Mouse (Mus musculus) bone marrow, adult 2 months (tissue): ENCODE results near the gene Dnah9. TPM values are rescaled to one million over a fixed set of nuclear protein-coding genes. Genes with fewer than 3 reads are reported as not detected.

Experiments used
- H3K27ac ChIP-seq: fragments of 200-500 bp; 2 replicates; pipeline ENCODE4 v1.5.1; 2012; ENCODE audit warnings: low read depth, mild to moderate bottlenecking, control low read depth, inconsistent platforms, low read length; ENCODE audit not compliant: control insufficient read depth, poor library complexity, insufficient read depth
- H3K4me1 ChIP-seq: fragments of 200-500 bp; 2 replicates; pipeline ENCODE4 v1.6.1; 2011; ENCODE audit warnings: low read length; ENCODE audit not compliant: control insufficient read depth, insufficient read depth
- H3K4me3 ChIP-seq: fragments of 200-500 bp; replicated peaks from 2 replicates; pipeline ENCODE3; 2011; ENCODE audit warnings: mild to moderate bottlenecking, low read depth, low read length, control low read depth; ENCODE audit not compliant: control insufficient read depth
- CTCF ChIP-seq: fragments of 200-500 bp; IDR thresholded peaks from 2 replicates; pipeline ENCODE4 v1.5.1; 2011; ENCODE audit warnings: low read length, control low read depth; ENCODE audit not compliant: control insufficient read depth, insufficient read depth
- POLR2A ChIP-seq: fragments of 200-500 bp; IDR thresholded peaks from 2 replicates; pipeline ENCODE4 v1.6.1; 2011; ENCODE audit warnings: low read depth, mild to moderate bottlenecking, control low read depth, low read length, borderline replicate concordance; ENCODE audit not compliant: control insufficient read depth
- WGBS: fragments of 180-500 bp; shearing (Covaris S2); methylation state at CpG from one replicate; pipeline ENCODE4 v1.1.7; 2018; 5-methylcytosine and 5-hydroxymethylcytosine counted together
- polyA plus RNA-seq: library from polyadenylated mRNA; stranded (reverse); fragments of >200 nt; gene quantifications from 2 replicates; pipeline ENCODE4 v1.2.4, GENCODE M21; 2011; ENCODE audit warnings: low replicate concordance; ENCODE audit not compliant: missing spikeins, insufficient read depth, insufficient read length

The Dnah9 gene
- polyA plus RNA-seq, 1 experiment, result not detected

- H3K4me3 ChIP-seq, result no peak overlapping the region
- no peak for TF ChIP-seq POLR2A
- no peak for TF ChIP-seq CTCF
- WGBS, result 47% methylated on average over 6 of the region's 6 CpGs
- no peaks in the 10 kb centered on the region for H3K4me1 ChIP-seq
- H3K27ac ChIP-seq, result no peak overlapping the region
Measured at GRCm38 (mm10) chr11:66124496-66124895, 43.9 kb downstream of the Dnah9 start.

GRCm38 (mm10) chr11:66122017-66122416, 46.3 kb downstream of the Dnah9 start:
- H3K4me3 ChIP-seq, result no peak overlapping the region
- H3K27ac ChIP-seq, result no peak overlapping the region
- no peak for TF ChIP-seq POLR2A
- TF ChIP-seq CTCF, result peak; percentile 23; the same call in 1 of the 2 replicates
- WGBS, result 23% methylated on average over 3 of the region's 3 CpGs
- H3K4me1 ChIP-seq, result no peaks in the 10 kb centered on the region

GRCm38 (mm10) chr11:66083663-66084254, 84.6 kb downstream of the Dnah9 start:
- TF ChIP-seq CTCF, result no peak
- TF ChIP-seq POLR2A, result no peak
- Histone ChIP-seq H3K27ac (no peak overlapping the region), H3K4me3 (no peak overlapping the region), H3K4me1 (no peaks in the 10 kb centered on the region)
- 74% methylated on average over 7 of the region's 7 CpGs for WGBS

GRCm38 (mm10) chr11:66072921-66073320, 95.4 kb downstream of the Dnah9 start:
- 64% methylated on average over 5 of the region's 5 CpGs for WGBS
- TF ChIP-seq CTCF (no peak), POLR2A (no peak)
- no peaks in the 10 kb centered on the region for H3K4me1 ChIP-seq
- H3K4me3 ChIP-seq, result no peak overlapping the region
- no peak overlapping the region for H3K27ac ChIP-seq

- H3K4me3 ChIP-seq, result no peak overlapping the region
- no peak overlapping the region for H3K27ac ChIP-seq
- WGBS, result 69% methylated on average over 3 of the region's 3 CpGs
- no peak for TF ChIP-seq CTCF
- no peak for TF ChIP-seq POLR2A
- H3K4me1 ChIP-seq, result no peaks in the 10 kb centered on the region
Measured at GRCm38 (mm10) chr11:66058956-66059355, 109.4 kb downstream of the Dnah9 start.

- no peak overlapping the region for H3K4me3 ChIP-seq
- H3K27ac ChIP-seq, result no peak overlapping the region
- no peaks in the 10 kb centered on the region for H3K4me1 ChIP-seq
- 71% methylated on average over 3 of the region's 3 CpGs for WGBS
- TF ChIP-seq POLR2A, result no peak
- no peak for TF ChIP-seq CTCF
Measured at GRCm38 (mm10) chr11:66051294-66051693, 117.1 kb downstream of the Dnah9 start.

GRCm38 (mm10) chr11:66049146-66049545, 119.2 kb downstream of the Dnah9 start:
- no peak overlapping the region for H3K27ac ChIP-seq
- 70% methylated on average over 4 of the region's 4 CpGs for WGBS

GRCm38 (mm10) chr11:66046594-66047193, 121.7 kb downstream of the Dnah9 start:
- H3K27ac ChIP-seq, result no peak overlapping the region
- no peak for TF ChIP-seq CTCF
- TF ChIP-seq POLR2A, result no peak
- H3K4me1 ChIP-seq, result no peaks in the 10 kb centered on the region
- 59% methylated on average over 4 of the region's 4 CpGs for WGBS
- H3K4me3 ChIP-seq, result no peak overlapping the region

More at GRCm38 (mm10) chr11:66049146-66049545, 119.2 kb downstream of the Dnah9 start:
- TF ChIP-seq CTCF (no peak), POLR2A (no peak)
- Histone ChIP-seq H3K4me1 (no peaks in the 10 kb centered on the region), H3K4me3 (no peak overlapping the region)
